Mouse (Mus musculus): ENCODE results near the gene Renbp. TPM values are rescaled to one million over a fixed set of nuclear protein-coding genes. Genes with fewer than 3 reads are reported as not detected.

Renbp gene
- polyA plus RNA-seq, 1 experiment from 2014 or later: 32.3 TPM

DNA sequence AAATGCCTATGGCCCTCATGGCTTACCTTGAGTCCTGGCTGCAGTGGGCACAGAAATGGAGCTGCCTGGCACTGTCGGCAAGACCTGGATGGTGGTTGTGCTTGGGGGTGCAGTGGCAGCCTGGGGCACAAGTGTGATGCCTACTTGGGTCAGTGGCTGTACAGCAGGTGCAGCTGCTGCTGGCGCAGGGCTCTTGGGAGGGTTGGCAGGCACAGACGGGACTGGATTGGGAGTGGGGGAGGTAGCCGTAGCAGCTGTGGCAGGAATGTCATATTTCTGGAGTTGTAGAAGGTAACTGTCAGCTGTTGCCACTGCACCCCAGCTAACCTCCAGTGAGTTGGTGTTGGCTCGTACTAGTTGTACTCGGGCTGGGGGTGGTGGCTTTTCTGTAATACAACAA, 24.3 kb upstream of the Renbp start:
- Histone ChIP-seq H3K4me2 (replicated peaks) (no peak overlapping the region), H3K9ac (no peak overlapping the region), H3K36me3 (peaks cover 91% of the 10 kb centered on the region), H3K27ac (no peak overlapping the region), H3K4me1 (no peaks in the 10 kb centered on the region), H3K27me3 (no peaks in the 10 kb centered on the region), H3K4me3 (no peak overlapping the region), H3K9me3 (no peaks in the 10 kb centered on the region)
- ATAC-seq (ENCODE audit: low FRiP score, low read depth): peak; percentile 24; the same call in 1 of the 2 replicates
- WGBS: 91% methylated on average over 6 of the region's 6 CpGs

DNA sequence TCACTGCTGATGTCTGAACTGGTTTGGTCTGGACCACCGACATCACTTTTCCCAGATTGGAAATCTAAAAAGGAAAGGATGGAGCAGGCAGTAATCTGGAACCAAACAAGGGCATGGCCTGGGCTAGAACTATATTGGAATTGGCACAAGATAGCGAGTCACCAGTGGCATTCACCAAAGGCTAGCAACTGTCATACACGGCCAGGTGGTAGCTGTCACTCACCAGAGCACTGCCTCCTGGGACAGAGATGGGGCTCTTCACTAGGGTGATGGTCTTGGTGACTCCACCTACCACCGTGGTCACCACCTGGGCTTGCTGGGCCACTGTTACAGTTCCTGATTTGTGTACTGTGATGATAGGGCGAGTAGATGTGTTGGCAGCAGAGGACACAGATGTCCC, 22.0 kb upstream of the Renbp start:
- WGBS: 87% methylated on average over 5 of the region's 5 CpGs
- Histone ChIP-seq H3K4me2 (replicated peaks) (no peak overlapping the region), H3K4me3 (no peak overlapping the region)

GRCm38 (mm10) chrX:73949341-73949740, 18.7 kb upstream of the Renbp start:
- WGBS: 91% methylated on average over 10 of the region's 10 CpGs
- no peaks in the 10 kb centered on the region for H3K27me3 ChIP-seq
- H3K9ac ChIP-seq: no peak overlapping the region
- no peak overlapping the region for H3K27ac ChIP-seq
- H3K36me3 ChIP-seq: peaks cover 94% of the 10 kb centered on the region
- H3K4me3 ChIP-seq: no peak overlapping the region
- no peaks in the 10 kb centered on the region for H3K9me3 ChIP-seq
- no peak for ATAC-seq (ENCODE audit: low FRiP score, low read depth)
- H3K4me1 ChIP-seq: no peaks in the 10 kb centered on the region
- no peak overlapping the region for H3K4me2 ChIP-seq (replicated peaks)

More for the DNA sequence above, 22.0 kb upstream of the Renbp start:
- no peak overlapping the region for H3K9ac ChIP-seq
- H3K9me3 ChIP-seq: no peaks in the 10 kb centered on the region
- no peaks in the 10 kb centered on the region for H3K27me3 ChIP-seq
- ATAC-seq (ENCODE audit: low FRiP score, low read depth): no peak
- no peak overlapping the region for H3K27ac ChIP-seq
- H3K36me3 ChIP-seq: peaks cover 91% of the 10 kb centered on the region
- H3K4me1 ChIP-seq: no peaks in the 10 kb centered on the region

DNA sequence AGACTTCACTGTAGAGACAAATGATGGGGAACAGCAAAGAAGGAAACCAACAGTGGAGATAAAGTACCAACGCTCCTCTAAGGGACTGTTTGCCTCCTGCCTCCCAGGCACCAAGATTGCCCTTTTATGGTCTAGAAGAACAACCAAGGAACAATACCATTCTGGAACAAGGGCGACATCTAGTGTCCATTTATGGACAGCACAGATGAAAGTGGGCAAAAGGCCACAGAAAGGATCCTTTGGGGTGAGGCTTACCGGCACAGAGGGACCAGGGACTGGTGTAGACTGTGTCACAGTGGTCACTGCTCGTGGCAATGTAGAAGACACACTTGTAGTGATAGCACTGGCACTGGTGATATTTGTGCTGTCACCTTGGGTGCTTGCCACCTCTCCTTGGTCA, 18.0 kb upstream of the Renbp start:
- Histone ChIP-seq H3K4me1 (no peaks in the 10 kb centered on the region), H3K4me3 (no peak overlapping the region), H3K36me3 (peaks cover 94% of the 10 kb centered on the region), H3K27ac (no peak overlapping the region), H3K4me2 (replicated peaks) (no peak overlapping the region), H3K27me3 (no peaks in the 10 kb centered on the region), H3K9ac (no peak overlapping the region), H3K9me3 (no peaks in the 10 kb centered on the region)
- WGBS: 27% methylated on average over 4 of the region's 4 CpGs
- ATAC-seq (ENCODE audit: low FRiP score, low read depth): peak; percentile 35; the same call in 1 of the 2 replicates

DNA sequence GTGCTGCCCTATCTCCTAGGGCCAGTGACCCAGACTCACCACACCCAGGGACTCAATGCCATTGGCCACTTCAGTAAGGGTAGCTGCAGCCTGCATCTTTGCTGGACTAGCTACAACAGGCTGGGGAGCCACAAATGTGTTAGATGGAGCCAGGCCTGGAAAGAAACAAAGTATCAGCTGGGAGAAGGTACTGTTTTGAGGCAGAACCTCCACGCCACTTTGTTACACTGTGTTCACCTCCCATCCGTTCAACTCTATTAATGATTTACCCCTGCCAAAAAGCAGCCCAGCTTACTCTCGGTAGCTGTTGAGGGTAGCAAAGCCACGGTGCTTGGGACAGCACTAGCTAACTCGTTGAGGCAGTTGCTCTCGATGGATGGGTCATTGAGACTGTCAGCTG, 16.2 kb upstream of the Renbp start:
- 87% methylated on average over 6 of the region's 6 CpGs for WGBS
- Histone ChIP-seq H3K4me3 (no peak overlapping the region), H3K4me1 (no peaks in the 10 kb centered on the region), H3K9ac (no peak overlapping the region), H3K4me2 (replicated peaks) (no peak overlapping the region), H3K27me3 (no peaks in the 10 kb centered on the region), H3K9me3 (no peaks in the 10 kb centered on the region), H3K36me3 (peaks cover 94% of the 10 kb centered on the region), H3K27ac (no peak overlapping the region)
- ATAC-seq (ENCODE audit: low FRiP score, low read depth): no peak

- H3K27ac ChIP-seq: no peak overlapping the region
- H3K36me3 ChIP-seq: peaks cover 57% of the 10 kb centered on the region
- WGBS: 79% methylated on average over 2 of the region's 2 CpGs
- ATAC-seq (ENCODE audit: low FRiP score, low read depth): no peak
- H3K4me1 ChIP-seq: no peaks in the 10 kb centered on the region
- no peaks in the 10 kb centered on the region for H3K27me3 ChIP-seq
- H3K4me2 ChIP-seq (replicated peaks): no peak overlapping the region
- no peaks in the 10 kb centered on the region for H3K9me3 ChIP-seq
- H3K9ac ChIP-seq: no peak overlapping the region
- H3K4me3 ChIP-seq: no peak overlapping the region
Observed at GRCm38 (mm10) chrX:73942294-73942693, 11.6 kb upstream of the Renbp start.

GRCm38 (mm10) chrX:73941860-73942259, 11.2 kb upstream of the Renbp start:
- no peaks in the 10 kb centered on the region for H3K9me3 ChIP-seq
- H3K27me3 ChIP-seq: no peaks in the 10 kb centered on the region
- no peak overlapping the region for H3K4me3 ChIP-seq
- H3K9ac ChIP-seq: no peak overlapping the region
- peaks cover 53% of the 10 kb centered on the region for H3K36me3 ChIP-seq
- 90% methylated on average over 2 of the region's 2 CpGs for WGBS
- no peak overlapping the region for H3K27ac ChIP-seq
- no peak for ATAC-seq (ENCODE audit: low FRiP score, low read depth)
- H3K4me1 ChIP-seq: no peaks in the 10 kb centered on the region
- no peak overlapping the region for H3K4me2 ChIP-seq (replicated peaks)

DNA sequence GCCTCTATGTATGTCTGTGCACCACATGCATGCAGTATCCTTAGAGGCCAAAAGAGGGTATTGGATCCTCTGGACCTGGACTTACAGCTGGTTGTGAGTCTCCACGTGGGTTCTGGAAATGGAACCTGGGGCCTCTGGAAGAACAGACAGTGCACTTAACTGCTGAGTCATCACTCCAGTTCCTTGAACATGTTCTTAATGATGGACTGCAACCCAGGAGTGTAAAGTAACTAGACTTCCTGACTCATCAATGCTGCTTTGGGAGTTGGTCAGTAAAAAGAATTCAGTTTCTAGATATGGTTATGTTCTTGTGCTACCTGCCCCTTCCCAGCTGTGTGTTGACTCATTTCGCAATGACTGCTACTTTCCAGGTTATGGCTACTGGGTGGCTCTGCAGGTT, 1.2 kb upstream of the Renbp start:
- no peaks in the 10 kb centered on the region; the same call in 1 of the 2 replicates for H3K27me3 ChIP-seq
- no peaks in the 10 kb centered on the region for H3K36me3 ChIP-seq
- no peak overlapping the region for H3K9ac ChIP-seq
- H3K9me3 ChIP-seq: no peaks in the 10 kb centered on the region
- ATAC-seq (ENCODE audit: low FRiP score, low read depth): no peak
- H3K4me2 ChIP-seq (replicated peaks): no peak overlapping the region
- no peak overlapping the region for H3K4me3 ChIP-seq
- no peak overlapping the region for H3K27ac ChIP-seq
- 67% methylated on average over 2 of the region's 2 CpGs for WGBS
- no peaks in the 10 kb centered on the region for H3K4me1 ChIP-seq

DNA sequence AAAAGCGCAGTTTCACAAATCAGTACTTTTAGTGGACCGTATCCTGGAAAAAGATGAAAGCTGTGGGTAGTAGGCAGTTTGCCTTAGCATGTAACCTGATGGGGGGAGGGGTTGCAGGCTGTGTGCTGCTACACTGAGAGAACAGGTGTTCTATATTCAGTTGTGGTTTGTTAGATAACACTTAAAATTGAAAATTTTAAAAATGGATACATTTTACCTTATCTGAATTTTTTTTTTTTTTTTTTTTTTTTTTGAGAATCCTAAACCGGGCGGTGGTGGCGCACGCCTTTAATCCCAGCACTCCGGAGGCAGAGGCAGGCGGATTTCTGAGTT, 8.1 kb downstream of the Renbp start:
- no peak for ATAC-seq (ENCODE audit: low FRiP score, low read depth)
- H3K27me3 ChIP-seq: no peaks in the 10 kb centered on the region
- peak overlapping the region; percentile 72 for H3K4me2 ChIP-seq (replicated peaks)
- 74% methylated on average over 8 of the region's 8 CpGs for WGBS
- H3K9me3 ChIP-seq: no peaks in the 10 kb centered on the region
- peaks cover 17% of the 10 kb centered on the region for H3K36me3 ChIP-seq
- no peak overlapping the region for H3K27ac ChIP-seq
- peak overlapping the region; percentile 57 for H3K4me3 ChIP-seq
- peak overlapping the region; percentile 61 for H3K9ac ChIP-seq
- 0 out of 2 replicates have a peak, but pooled peaks cover 4% of the 10 kb centered on the region for H3K4me1 ChIP-seq

DNA sequence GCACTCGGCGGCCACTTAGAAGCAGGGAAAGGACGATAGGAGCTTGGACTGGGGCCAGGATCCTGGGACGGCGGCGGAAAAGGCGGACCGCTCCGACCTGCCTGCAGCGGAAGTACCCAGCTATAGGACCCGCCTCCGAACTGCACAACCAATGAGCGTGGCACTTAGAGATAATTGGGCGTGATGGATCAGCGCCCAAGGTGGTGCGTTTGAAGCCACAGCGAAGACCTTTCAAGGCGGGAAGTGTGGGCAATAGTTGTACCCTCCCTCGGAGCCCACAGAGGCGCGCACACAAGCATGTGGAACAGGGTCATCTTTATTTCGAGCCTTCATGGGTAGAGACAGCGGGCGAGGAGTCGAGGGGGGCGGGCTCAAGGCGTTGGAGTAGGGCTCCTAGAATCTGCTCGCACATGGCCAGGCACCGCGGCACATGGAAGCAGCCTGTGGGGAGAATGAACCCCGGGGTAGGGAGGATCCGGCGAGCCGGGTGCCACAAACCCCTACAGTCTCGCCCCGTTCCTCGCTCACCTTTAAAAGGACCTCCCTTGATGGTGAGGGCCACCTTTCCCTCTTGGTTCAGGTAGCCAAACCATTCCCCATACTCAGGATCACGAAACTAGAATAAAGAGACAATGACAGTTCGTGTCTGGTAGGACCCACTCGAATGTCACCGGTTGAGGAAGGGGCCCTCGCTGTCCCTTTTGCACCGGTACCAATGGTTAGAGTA, 8.7 kb downstream of the Renbp start, which contains the start of the genes Arhgap4 and Naa10:
TSS of gene Arhgap4 (minus strand) at position 48 of the 727 bp plus-strand sequence.
TSS of gene Naa10 (minus strand) at position 122 of the 727 bp plus-strand sequence.
- no peaks in the 10 kb centered on the region for H3K27me3 ChIP-seq
- WGBS: 12% methylated on average over 42 of the region's 43 CpGs

GRCm38 (mm10) chrX:73921285-73921822, 9.3 kb downstream of the Renbp start:
- Histone ChIP-seq H3K9me3 (no peaks in the 10 kb centered on the region), H3K27ac (peak overlapping the region; percentile 48; the same call in 1 of the 2 replicates), H3K9ac (peak overlapping the region; percentile 70), H3K27me3 (no peaks in the 10 kb centered on the region), H3K36me3 (peaks cover 21% of the 10 kb centered on the region), H3K4me2 (replicated peaks) (peak overlapping the region; percentile 72), H3K4me1 (0 out of 2 replicates have a peak, but pooled peaks cover 4% of the 10 kb centered on the region), H3K4me3 (peak overlapping the region; percentile 57)
- peak; percentile 10 for ATAC-seq (ENCODE audit: low FRiP score, low read depth)
- WGBS: 15% methylated on average over 34 of the region's 34 CpGs

More for the DNA sequence above, 8.7 kb downstream of the Renbp start, which contains the start of the genes Arhgap4 and Naa10:
- Histone ChIP-seq H3K4me1 (0 out of 2 replicates have a peak, but pooled peaks cover 4% of the 10 kb centered on the region), H3K27ac (peak within 1 kb of the TSS; percentile 55; the same call in 1 of the 2 replicates), H3K36me3 (peaks cover 19% of the 10 kb centered on the region), H3K9ac (peak within 1 kb of the TSS; percentile 70), H3K4me3 (peak within 1 kb of the TSS; percentile 57), H3K4me2 (replicated peaks) (peak within 1 kb of the TSS; percentile 72), H3K9me3 (no peaks in the 10 kb centered on the region)
- ATAC-seq (ENCODE audit: low FRiP score, low read depth): peak; percentile 96

DNA sequence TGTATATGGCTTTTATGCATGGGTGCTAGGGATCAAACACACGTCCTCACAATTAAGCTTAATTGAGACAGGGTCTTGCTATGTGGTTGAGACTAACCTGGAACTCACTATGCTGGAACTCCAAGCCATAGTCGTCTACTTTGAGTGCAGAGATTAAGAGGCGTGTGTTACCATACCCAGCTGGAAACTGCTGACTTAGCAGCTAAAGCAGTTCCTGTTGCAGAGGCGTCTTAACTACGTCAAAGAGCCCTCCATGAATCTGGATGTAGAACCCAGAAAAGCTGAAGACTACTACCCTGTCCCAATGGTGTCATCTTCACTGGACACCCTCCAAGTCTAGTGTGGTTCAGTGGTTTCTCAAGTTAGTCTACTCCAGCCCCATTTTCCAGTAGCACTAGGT, 12.0 kb downstream of the Renbp start:
- Histone ChIP-seq H3K27ac (no peak overlapping the region), H3K36me3 (peaks cover 25% of the 10 kb centered on the region), H3K9me3 (no peaks in the 10 kb centered on the region), H3K27me3 (no peaks in the 10 kb centered on the region), H3K4me3 (no peak overlapping the region), H3K4me2 (replicated peaks) (no peak overlapping the region), H3K9ac (no peak overlapping the region), H3K4me1 (0 out of 2 replicates have a peak, but pooled peaks cover 4% of the 10 kb centered on the region)
- 89% methylated on average over 5 of the region's 5 CpGs for whole genome bisulfite sequencing
- ATAC-seq (ENCODE audit: low FRiP score, low read depth): no peak

All from limb, embryonic 13.5 days (tissue).